Mouse (Mus musculus) bone marrow, adult 2 months (tissue): ENCODE measurements around the gene AC131692.1. TPM values are rescaled to one million over a fixed set of nuclear protein-coding genes. Genes with fewer than 3 reads are reported as not detected.
"Not testable (repeated sequence)": the region's sequence is repeated elsewhere in the genome, so short reads cannot be mapped to it uniquely, and the experiment has no call there.

ENCODE experiments used
- H3K27ac ChIP-seq: fragments of 200-500 bp; 2 replicates; pipeline ENCODE4 v1.5.1; 2012; ENCODE audit warnings: low read depth, mild to moderate bottlenecking, control low read depth, inconsistent platforms, low read length; ENCODE audit not compliant: control insufficient read depth, poor library complexity, insufficient read depth
- H3K4me1 ChIP-seq: fragments of 200-500 bp; 2 replicates; pipeline ENCODE4 v1.6.1; 2011; ENCODE audit warnings: low read length; ENCODE audit not compliant: control insufficient read depth, insufficient read depth
- H3K4me3 ChIP-seq: fragments of 200-500 bp; replicated peaks from 2 replicates; pipeline ENCODE3; 2011; ENCODE audit warnings: mild to moderate bottlenecking, low read depth, low read length, control low read depth; ENCODE audit not compliant: control insufficient read depth
- CTCF ChIP-seq: fragments of 200-500 bp; IDR thresholded peaks from 2 replicates; pipeline ENCODE4 v1.5.1; 2011; ENCODE audit warnings: low read length, control low read depth; ENCODE audit not compliant: control insufficient read depth, insufficient read depth
- POLR2A ChIP-seq: fragments of 200-500 bp; IDR thresholded peaks from 2 replicates; pipeline ENCODE4 v1.6.1; 2011; ENCODE audit warnings: low read depth, mild to moderate bottlenecking, control low read depth, low read length, borderline replicate concordance; ENCODE audit not compliant: control insufficient read depth
- WGBS: fragments of 180-500 bp; shearing (Covaris S2); methylation state at CpG from one replicate; pipeline ENCODE4 v1.1.7; 2018; 5-methylcytosine and 5-hydroxymethylcytosine counted together
- polyA plus RNA-seq: library from polyadenylated mRNA; stranded (reverse); fragments of >200 nt; gene quantifications from 2 replicates; pipeline ENCODE4 v1.2.4, GENCODE M21; 2011; ENCODE audit warnings: low replicate concordance; ENCODE audit not compliant: missing spikeins, insufficient read depth, insufficient read length

Gene AC131692.1
- polyA plus RNA-seq, 1 experiment, result 6.9 TPM

DNA sequence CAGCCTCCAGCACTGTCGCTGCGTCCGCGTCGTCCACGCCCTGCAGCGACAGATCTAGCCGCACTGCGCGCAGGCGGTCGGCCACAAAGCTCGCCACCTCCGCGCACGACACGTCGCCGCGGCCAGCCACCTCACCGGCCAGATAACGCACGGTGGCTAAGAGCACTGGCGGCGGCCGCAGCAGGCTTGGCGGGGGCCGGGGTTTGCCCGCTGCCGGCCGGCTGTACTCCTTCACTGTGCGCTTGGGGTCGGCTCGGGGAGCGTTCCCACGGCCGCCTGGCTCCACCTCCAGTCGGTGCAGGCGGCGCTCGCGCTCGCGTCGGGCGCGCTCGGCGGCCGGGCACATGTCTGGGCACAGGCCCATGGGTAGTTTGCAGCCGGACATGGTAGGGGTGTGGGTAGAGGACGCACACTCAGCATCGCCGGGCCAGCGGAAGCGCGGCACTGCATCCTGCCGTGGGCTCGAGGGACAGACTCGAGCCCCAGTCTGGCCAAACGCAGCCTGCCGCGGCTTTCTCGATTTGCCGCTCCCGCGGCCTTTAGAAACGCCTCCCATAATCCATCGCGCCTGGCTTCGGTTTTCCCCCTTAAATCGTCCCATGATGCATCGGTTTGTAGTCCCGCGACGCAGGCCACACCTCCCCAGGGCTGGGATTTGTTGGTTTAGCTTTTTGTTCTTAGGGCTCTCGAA lies 23.9 kb downstream of the AC131692.1 start, which contains the start of gene Sac3d1:
Sac3d1 (minus strand) TSS at position 665 of the 691 bp plus-strand sequence.
- Histone ChIP-seq H3K27ac (peak within 1 kb of the TSS; percentile 98), H3K4me1 (no peaks in the 10 kb centered on the region), H3K4me3 (peak within 1 kb of the TSS; percentile 99)
- under 1% methylated on average over 77 of the region's 77 CpGs for WGBS
- TF ChIP-seq POLR2A (peak; percentile 84; the same call in 1 of the 2 replicates), CTCF (peak; percentile 9; the same call in 1 of the 2 replicates)

DNA sequence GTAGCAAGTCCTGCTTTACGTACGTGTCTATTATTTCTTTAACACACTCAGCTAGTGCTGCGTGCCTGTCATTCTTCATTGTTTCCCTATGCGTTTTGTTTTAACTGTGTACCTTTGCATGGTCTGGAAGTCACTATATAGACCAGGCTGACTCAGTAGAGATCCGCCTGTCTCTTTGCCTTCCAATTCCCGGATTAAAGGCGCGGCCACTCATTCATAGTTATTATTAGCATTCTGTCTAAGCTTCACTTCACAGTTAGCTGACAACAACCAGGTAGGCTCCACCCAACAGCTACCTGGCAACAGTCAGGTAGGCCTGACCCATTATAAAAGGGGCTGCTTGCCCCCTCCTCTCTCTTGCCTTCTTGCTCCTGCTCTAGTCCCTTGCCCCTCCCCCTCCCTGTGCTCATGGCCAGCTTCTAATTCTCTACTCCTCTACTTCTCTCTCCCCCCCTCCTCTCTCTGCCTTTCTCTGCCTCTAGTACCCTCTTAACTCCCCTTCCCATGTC lies 24.5 kb downstream of the AC131692.1 start:
- no peak for TF ChIP-seq CTCF
- no peak for TF ChIP-seq POLR2A
- WGBS, result under 1% methylated on average over 8 of the region's 8 CpGs
- Histone ChIP-seq H3K4me3 (peak overlapping the region; percentile 99), H3K4me1 (no peaks in the 10 kb centered on the region), H3K27ac (no peak overlapping the region)

DNA sequence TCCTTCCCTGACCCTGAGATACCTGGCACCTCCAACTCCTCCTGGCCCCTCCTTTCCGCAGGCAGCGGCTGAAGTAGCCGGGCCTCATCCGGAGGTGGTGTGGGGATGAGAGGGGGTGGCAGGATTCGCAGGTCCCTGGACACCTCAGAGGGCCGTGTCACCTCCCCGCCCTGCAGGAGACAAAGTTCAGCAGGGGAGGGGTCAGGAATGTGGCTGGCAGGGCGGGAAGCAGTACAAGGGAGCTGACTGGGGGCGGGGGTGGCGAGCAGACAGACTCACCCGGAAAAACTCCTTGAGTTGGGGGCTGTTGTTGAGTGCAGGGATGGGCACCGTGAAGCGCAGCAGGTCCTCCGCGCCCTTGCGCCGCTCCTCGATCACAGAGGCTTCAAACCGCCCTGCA lies 27.5 kb downstream of the AC131692.1 start:
- Histone ChIP-seq H3K4me3 (no peak overlapping the region), H3K27ac (no peak overlapping the region), H3K4me1 (no peaks in the 10 kb centered on the region)
- TF ChIP-seq POLR2A (no peak), CTCF (no peak)
- WGBS, result 92% methylated on average over 19 of the region's 19 CpGs

DNA sequence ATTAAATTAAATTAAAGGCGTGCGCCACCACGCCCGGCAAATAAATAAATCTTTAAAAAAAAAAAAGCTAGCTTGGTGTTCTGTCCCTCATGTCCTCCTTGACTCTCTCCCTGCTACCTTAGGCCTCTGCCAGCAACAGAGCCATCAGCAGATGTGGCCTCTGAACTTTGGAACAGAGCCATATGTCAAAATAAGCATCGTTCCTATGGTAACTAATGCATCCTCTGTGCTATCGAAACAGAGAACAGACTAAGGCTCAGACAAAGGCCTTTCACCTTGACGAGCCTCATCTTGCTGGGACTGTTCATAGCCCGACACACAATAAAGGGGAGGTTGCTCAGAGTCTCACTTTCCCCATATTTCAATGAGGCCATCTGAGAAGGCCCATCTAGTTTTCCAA lies 29.1 kb downstream of the AC131692.1 start:
- Histone ChIP-seq H3K27ac (no peak overlapping the region), H3K4me1 (no peaks in the 10 kb centered on the region), H3K4me3 (no peak overlapping the region)
- WGBS, result 84% methylated on average over 8 of the region's 8 CpGs
- no peak for TF ChIP-seq POLR2A

DNA sequence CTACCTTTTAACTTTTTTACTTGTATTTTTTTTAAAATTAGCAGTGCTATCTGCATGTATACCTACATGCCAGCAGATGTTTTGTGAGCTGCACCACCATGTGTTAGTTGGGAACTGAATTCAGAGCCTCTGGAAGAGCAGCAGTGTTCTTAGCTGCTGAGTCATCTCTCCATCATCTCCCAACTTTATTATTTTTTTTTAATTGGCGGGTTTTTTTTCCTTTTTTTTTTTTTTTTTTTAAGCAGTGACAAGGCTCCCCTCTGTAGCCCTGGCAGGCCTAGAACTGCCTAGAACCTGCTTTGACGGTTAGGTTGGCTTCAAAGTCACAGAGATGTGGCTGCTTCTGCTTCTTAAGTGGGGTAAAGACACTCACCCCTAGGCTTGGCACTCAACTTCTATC lies 30.7 kb downstream of the AC131692.1 start:
- H3K27ac ChIP-seq, result no peak overlapping the region
- TF ChIP-seq CTCF (no peak), POLR2A (no peak)
- WGBS, result 71% methylated on average over 2 of the region's 2 CpGs
- no peaks in the 10 kb centered on the region; the same call in 1 of the 2 replicates for H3K4me1 ChIP-seq
- no peak overlapping the region for H3K4me3 ChIP-seq

DNA sequence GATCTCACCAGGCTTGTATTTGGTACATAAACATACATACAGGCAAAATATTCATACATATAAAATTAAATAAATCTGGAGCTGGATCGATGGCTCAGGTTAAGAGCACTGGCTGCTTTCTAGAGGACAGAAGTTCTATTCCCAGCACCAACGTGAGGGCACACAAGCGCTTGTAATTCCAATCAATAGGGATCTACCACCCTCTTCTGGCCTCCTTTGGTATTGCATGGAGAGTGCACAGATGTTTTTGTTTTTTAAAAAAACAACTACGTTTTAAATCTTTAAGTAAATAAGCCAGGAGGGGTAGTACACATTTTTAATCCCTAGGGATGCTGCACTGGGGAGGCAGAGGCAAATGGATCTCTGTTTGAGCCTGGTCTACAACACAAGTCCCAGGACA lies 32.1 kb downstream of the AC131692.1 start:
- 24% methylated on average over 4 of the region's 4 CpGs for WGBS
- Histone ChIP-seq H3K4me1 (no peaks in the 10 kb centered on the region; the same call in 1 of the 2 replicates), H3K4me3 (peak overlapping the region; percentile 21), H3K27ac (no peak overlapping the region)
- TF ChIP-seq CTCF (peak; percentile 52), POLR2A (no peak)

DNA sequence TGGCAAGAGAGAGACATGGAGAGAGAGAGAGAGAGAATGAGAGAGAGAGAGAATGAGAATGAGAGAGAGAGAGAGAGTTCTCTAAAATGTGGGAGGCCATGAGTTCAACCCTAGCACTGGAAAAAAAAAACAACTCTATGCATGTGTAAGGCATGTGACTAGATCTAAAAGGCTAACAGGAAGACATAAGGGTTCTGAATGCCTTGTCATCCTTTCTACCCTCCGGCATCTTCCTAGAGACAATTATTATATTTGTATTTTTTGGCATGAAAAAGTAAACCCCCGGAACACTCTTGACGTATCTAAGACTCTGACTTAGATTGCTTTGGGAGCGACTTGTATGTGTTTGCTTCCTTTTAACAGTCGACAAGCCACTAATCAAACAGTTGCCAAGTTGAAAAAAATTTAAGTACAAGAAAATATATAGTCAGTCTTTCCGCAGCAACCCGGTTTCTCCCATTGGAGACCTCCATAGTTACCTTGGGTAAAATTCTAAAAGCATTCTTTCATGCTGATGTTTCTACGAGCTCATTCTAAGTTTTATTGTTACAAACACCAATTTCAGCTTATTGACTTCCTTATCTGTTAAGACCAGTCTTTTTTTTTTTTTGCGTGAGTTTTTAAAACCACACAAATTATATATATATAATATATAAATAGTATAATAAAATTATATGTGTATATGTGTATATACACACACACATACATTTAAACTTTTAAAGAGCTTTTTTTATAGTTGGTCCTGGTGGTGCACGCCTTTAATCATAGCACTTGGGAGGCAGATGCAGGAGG lies 32.8 kb downstream of the AC131692.1 start:
- WGBS, result 50% methylated on average over 10 of the region's 10 CpGs
- H3K27ac ChIP-seq, result no peak overlapping the region
- H3K4me3 ChIP-seq, result peak overlapping the region; percentile 76
- peaks cover 2% of the 10 kb centered on the region; the same call in 1 of the 2 replicates for H3K4me1 ChIP-seq
- TF ChIP-seq CTCF (no peak), POLR2A (no peak)

DNA sequence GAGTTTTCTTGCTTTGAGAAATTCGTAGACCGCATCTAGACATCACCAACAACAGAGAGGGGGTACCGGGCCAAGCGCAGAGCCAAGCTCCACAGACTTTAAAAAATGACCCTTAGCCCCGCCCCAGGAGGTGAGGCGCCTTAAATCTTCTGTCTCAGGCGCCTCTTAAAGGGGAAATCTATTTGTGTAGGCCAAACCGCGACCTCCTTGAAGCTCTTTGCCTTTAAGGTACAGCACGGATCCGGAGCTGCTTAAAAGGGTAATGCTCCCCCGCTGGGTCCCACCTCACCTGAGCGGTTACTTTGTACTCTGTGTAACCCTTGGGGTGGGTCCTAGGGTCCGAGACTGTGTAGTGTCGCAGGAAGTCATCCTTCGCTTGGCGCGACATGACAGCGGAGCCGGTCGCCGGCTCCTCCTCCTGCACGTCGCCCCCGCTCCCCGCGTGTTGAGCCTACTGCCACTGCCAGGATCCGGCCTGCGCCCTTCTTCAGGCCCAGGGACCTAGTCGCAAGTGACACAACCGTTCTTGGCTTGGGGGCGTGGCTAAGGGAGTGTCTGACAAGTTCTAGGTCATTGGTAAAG lies 33.6 kb downstream of the AC131692.1 start, which contains the start of gene Snx15:
Snx15 (minus strand) TSS at position 545 of the 582 bp plus-strand sequence.
- H3K4me1 ChIP-seq, result peaks cover 2% of the 10 kb centered on the region; the same call in 1 of the 2 replicates
- WGBS, result under 1% methylated on average over 32 of the region's 32 CpGs
- peak within 1 kb of the TSS; percentile 96 for H3K27ac ChIP-seq
- TF ChIP-seq CTCF, result no peak
- TF ChIP-seq POLR2A, result peak; percentile 78; the same call in 1 of the 2 replicates
- H3K4me3 ChIP-seq, result peak within 1 kb of the TSS; percentile 76

DNA sequence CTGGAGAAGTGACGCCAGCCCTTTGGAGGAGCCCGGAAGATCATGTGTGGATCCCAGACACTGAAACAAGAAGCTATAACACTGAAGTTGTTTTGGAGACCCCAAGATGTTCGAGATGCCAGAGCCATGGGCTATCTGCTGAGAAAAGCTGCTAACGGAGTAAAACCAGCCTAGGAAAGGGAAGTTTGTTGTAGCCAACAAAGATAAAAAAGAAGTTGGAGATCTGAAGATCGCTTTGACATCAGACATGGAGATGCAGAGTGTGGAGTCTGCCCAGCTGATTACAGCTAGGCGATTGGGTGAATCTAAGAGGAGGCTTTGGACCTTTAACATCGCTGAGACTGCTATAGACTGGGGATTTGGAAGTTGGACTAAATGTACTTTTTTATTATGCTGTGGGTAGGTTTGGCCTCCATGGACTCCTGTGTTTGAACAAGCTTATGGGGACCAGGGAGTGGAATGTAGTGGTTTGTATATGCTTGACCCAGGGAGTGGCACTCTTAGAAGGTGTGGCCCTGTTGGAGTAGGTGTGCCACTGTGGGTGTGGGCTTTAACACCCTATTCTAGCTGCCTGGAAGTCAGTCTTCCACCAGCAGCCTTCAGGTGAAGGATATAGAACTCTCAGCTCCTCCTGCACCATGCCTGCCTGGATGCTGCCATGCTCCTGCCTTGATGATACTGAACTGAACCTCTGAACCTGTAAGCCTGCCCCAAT lies 36.4 kb downstream of the AC131692.1 start:
- H3K4me3 ChIP-seq, H3K27ac ChIP-seq, H3K4me1 ChIP-seq: not testable (repeated sequence)
- WGBS, result 61% methylated on average over 7 of the region's 7 CpGs
